ENCODE assay signal across 1 mouse cellular context in genomic region chr1:117650236-117650635, GRCm38 (mm10). TPM values are rescaled to one million over a fixed set of nuclear protein-coding genes. Genes with fewer than 3 reads are reported as not detected.
"Had no signal": no experiment of that assay in that cellular context is flagged by ENCODE, and none has a peak within 500 bp of the region (broad histone marks: within the 10 kb centered on the region; RNA-seq: fewer than 3 reads in every experiment).

No protein-coding gene starts in this region.

RNA-seq across cellular contexts. Expression of gene Gm28363, which starts 46.7 kb away (rescaled TPM):
- total RNA-seq: neutrophil, adult 5-6 weeks had no signal
